Mouse (Mus musculus): Measurements from ENCODE around the gene Trpc5. TPM values are rescaled to one million over a fixed set of nuclear protein-coding genes. Genes with fewer than 3 reads are reported as not detected.

Trpc5 gene
- polyA plus RNA-seq (2014; fragmentation: Illumina TruSeq; extraction: RNeasy Lipid Tissue Mini Kit (QIAGEN cat#74804); ENCODE audit: low read depth, low replicate concordance), result not detected

GRCm38 (mm10) chrX:144688142-144688206 lies at the start of gene Trpc5:
Gene Trpc5 (minus strand): TSS chrX:144688180.

DNA sequence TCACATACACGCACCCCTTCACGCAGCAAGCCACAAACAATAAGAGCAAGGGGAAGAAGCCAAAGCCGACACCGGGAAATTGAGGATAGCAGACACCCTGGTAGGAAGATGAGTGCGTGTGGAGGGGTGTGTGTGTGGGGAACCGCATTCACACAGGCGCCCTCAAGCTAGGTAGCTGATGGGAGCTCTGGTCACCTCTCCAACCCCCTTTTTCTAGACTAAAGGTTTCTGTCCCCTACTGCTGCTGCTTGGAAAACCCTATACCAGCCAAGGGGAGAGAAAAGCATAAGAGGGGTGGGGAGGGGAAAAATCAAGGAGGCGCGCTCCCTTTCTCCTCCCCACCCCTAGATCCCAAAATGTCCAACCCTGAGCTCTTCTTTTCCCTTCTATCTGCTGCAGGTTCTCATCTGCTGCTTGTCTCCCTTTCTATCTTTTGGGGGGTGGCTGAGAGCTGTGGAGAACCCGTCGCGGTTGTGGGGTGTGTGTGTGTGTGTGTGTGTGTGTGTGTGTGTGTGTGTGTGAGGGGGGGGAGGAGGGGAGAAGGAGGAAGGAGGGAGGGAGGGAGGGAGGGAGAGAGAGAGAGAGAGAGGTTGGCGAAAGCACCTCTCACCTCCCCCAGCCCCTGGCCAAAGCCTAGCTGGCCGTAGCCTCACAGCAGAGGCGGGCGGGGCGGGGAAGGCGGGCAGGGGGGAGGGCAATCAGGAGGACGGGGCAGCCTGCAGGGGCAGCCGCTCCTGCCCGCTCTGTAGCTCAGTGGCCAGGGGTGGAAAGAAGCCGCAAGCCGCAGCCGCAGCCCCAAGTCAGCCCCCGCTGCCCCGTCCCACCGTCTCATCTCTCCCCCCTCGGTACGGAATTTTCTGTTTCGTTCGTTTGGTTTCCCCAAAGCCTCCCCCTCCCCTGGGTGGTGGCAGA lies 483 bp upstream of the Trpc5 start, which contains the start of gene Rtl4:
Gene Rtl4, plus strand, starts transcription at position 701 of the 912 bp plus-strand sequence.

DNA sequence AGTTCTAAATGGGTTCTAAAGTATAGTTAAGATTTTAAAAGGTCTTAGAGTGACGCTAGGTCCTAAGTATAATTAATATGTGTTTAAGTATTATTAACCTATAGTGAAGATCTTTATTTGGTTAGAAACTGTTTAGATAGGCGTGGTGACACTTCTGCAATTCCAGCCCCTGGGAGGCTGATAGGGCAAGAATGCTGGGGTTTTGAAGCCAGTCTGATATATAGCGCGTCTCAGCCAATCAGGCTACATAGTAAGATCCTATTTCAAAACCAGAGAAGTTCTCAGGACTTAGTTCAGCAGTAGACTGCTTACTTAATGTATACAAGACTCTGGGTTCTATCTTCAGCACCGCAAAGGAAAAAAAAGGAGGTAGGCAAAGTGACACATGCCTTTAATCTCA lies 231.7 kb downstream of the Trpc5 start, which contains the start of gene Trpc5os:
Gene Trpc5os, plus strand, starts transcription at position 301 of the 400 bp plus-strand sequence.

Other genes with a start within 250 kb of the Trpc5 start
- gene Trpc5os, start 231.6 kb downstream of the Trpc5 start, polyA plus RNA-seq (2014; fragmentation: Illumina TruSeq; extraction: RNeasy Lipid Tissue Mini Kit (QIAGEN cat#74804); ENCODE audit: low read depth, low replicate concordance), result not detected
- not detected for gene Rtl4, start 727 bp upstream of the Trpc5 start, polyA plus RNA-seq (2014; fragmentation: Illumina TruSeq; extraction: RNeasy Lipid Tissue Mini Kit (QIAGEN cat#74804); ENCODE audit: low read depth, low replicate concordance)